Mouse (Mus musculus): ENCODE measurements around the gene Mdk.

- TF ChIP-seq POLR2A (IDR thresholded peaks at IDR 0.05; ENCODE audit: extremely low read depth, insufficient read depth, low read length) (no peak), CTCF (IDR thresholded peaks at IDR 0.05; ENCODE audit: low read depth, low read length) (no peak)
Observed at GRCm38 (mm10) chr2:91971231-91972097, 39.4 kb upstream of the Mdk start.
